ENCODE assay signal across 14 mouse cellular contexts in the genomic region with DNA sequence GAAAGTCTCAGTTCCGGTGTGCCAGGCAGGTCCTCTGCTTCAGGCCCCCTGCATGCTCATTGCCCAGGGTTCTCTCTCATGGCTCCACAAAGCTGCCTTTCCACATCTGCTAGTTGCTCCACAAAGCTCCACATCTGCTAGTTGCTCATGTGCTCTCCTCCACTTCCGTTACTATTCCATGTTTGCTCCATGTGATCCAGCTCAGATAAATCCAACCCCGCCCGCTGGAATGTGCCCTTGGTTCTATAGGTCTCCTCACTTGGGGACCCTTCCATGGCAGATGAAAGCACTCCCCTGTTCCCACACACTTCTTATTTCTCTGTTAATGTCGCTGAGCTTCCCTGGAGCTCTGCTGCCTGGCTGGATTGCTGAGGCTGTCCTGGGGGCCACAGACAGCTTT. TPM values are rescaled to one million over a fixed set of nuclear protein-coding genes. Genes with fewer than 3 reads are reported as not detected.
DNase-seq lines count a peak whose midpoint lies in the region; ATAC-seq and TF ChIP-seq lines count a peak whose summit lies in the region.
"Had no signal": no experiment of that assay in that cellular context is flagged by ENCODE, and none has a peak within 500 bp of the region (broad histone marks: within the 10 kb centered on the region; RNA-seq: fewer than 3 reads in every experiment).

No protein-coding gene starts in this region.

- H3K36me3 ChIP-seq in lung, embryonic 14.5 days (ENCODE audit: insufficient read depth), result no peaks in the 10 kb centered on the region
- H3K36me3 ChIP-seq in lung, postnatal 0 days (ENCODE audit: insufficient read depth, low read length), result no peaks in the 10 kb centered on the region
- peaks cover 38% of the 10 kb centered on the region; the same call in 1 of the 2 replicates for H3K36me3 ChIP-seq in forebrain, embryonic 13.5 days (ENCODE audit: poor library complexity, severe bottlenecking)
- peaks cover 30% of the 10 kb centered on the region for H3K36me3 ChIP-seq in hindbrain, embryonic 14.5 days (replicated peaks; ENCODE audit: control insufficient read depth, insufficient read depth)
- H3K36me3 ChIP-seq in neural tube, embryonic 14.5 days (ENCODE audit: control insufficient read depth, insufficient read depth, low read length), result peaks cover 9% of the 10 kb centered on the region; the same call in 1 of the 2 replicates
- no peaks in the 10 kb centered on the region for H3K36me3 ChIP-seq in liver, embryonic 11.5 days (ENCODE audit: control insufficient read depth, insufficient read depth, low read length)

- TF ChIP-seq EP300 in lung, postnatal 0 days (IDR thresholded peaks at IDR 0.05), result no peak

- 50% methylated on average over 5 of the region's 5 CpGs for WGBS in lung, embryonic 14.5 days
- WGBS in lung, postnatal 0 days, result 30% methylated on average over 5 of the region's 5 CpGs
- WGBS in forebrain, embryonic 13.5 days, result 65% methylated on average over 5 of the region's 5 CpGs
- 60% methylated on average over 5 of the region's 5 CpGs for WGBS in hindbrain, embryonic 14.5 days
- 57% methylated on average over 5 of the region's 5 CpGs for WGBS in neural tube, embryonic 14.5 days
- WGBS in liver, embryonic 11.5 days, result 66% methylated on average over 5 of the region's 5 CpGs

- peak; percentile 26 for DNase-seq in lung, embryonic 14.5 days
- no peak for DNase-seq in lung, postnatal 0 days (ENCODE audit: low spot score)
- no peak for DNase-seq in hindbrain, embryonic 14.5 days (ENCODE audit: low spot score)
- no peak for DNase-seq in left cerebral cortex, postnatal 14 days (ENCODE audit: low spot score in 2 of 2)
- DNase-seq in liver, embryonic 11.5 days (ENCODE audit: low spot score), result no peak
- DNase-seq: cerebellum, adult 11-12 months; gastrocnemius, postnatal 14 days; lung, postnatal 36 days; retina, postnatal 1 day; thymus, adult 18-20 months had no signal

- no peak for TF ChIP-seq CTCF in lung, embryonic 14.5 days (IDR thresholded peaks at IDR 0.05; ENCODE audit: low read depth)
- TF ChIP-seq CTCF in lung, postnatal 0 days (IDR thresholded peaks at IDR 0.05), result no peak

- no peak overlapping the region for H3K9ac ChIP-seq in lung, embryonic 14.5 days
- no peak overlapping the region for H3K9ac ChIP-seq in lung, postnatal 0 days (replicated peaks; ENCODE audit: low read depth)
- 0 out of 2 replicates have a peak overlapping the region, but pooled peaks have one; percentile 18 for H3K9ac ChIP-seq in forebrain, embryonic 13.5 days
- H3K9ac ChIP-seq in hindbrain, embryonic 14.5 days, result 0 out of 2 replicates have a peak overlapping the region, but pooled peaks have one; percentile 0
- H3K9ac ChIP-seq in neural tube, embryonic 14.5 days (replicated peaks; ENCODE audit: low read depth, low read length), result no peak overlapping the region
- no peak overlapping the region for H3K9ac ChIP-seq in liver, embryonic 11.5 days (ENCODE audit: low read depth, low read length)
- H3K9ac ChIP-seq: liver, embryonic 14.5 days had no signal

- no peaks in the 10 kb centered on the region for H3K27me3 ChIP-seq in lung, embryonic 14.5 days (ENCODE audit: insufficient read depth, low read length)
- H3K27me3 ChIP-seq in lung, postnatal 0 days (replicated peaks; ENCODE audit: insufficient read depth, low read length), result no peaks in the 10 kb centered on the region
- no peaks in the 10 kb centered on the region for H3K27me3 ChIP-seq in forebrain, embryonic 13.5 days
- H3K27me3 ChIP-seq in hindbrain, embryonic 14.5 days (ENCODE audit: control insufficient read depth, insufficient read depth, low read length), result no peaks in the 10 kb centered on the region
- H3K27me3 ChIP-seq in neural tube, embryonic 14.5 days (ENCODE audit: control insufficient read depth, insufficient read depth, low read length), result no peaks in the 10 kb centered on the region
- no peaks in the 10 kb centered on the region for H3K27me3 ChIP-seq in liver, embryonic 11.5 days (replicated peaks; ENCODE audit: control insufficient read depth, insufficient read depth, low read length)

- peak; percentile 21; the same call in 1 of the 2 replicates for ATAC-seq in lung, embryonic 14.5 days (ENCODE audit: insufficient read depth)
- ATAC-seq in lung, postnatal 0 days, result no peak
- no peak for ATAC-seq in forebrain, embryonic 13.5 days
- ATAC-seq in hindbrain, embryonic 14.5 days (ENCODE audit: low FRiP score), result no peak
- no peak for ATAC-seq in neural tube, embryonic 14.5 days (ENCODE audit: low read depth)
- no peak for ATAC-seq in liver, embryonic 11.5 days (replicated peaks; ENCODE audit: low FRiP score)

- H3K9me3 ChIP-seq in lung, embryonic 14.5 days (ENCODE audit: low read depth, low read length), result no peaks in the 10 kb centered on the region
- H3K9me3 ChIP-seq in lung, postnatal 0 days (ENCODE audit: low read length), result no peaks in the 10 kb centered on the region
- no peaks in the 10 kb centered on the region for H3K9me3 ChIP-seq in forebrain, embryonic 13.5 days (replicated peaks)
- no peaks in the 10 kb centered on the region for H3K9me3 ChIP-seq in hindbrain, embryonic 14.5 days (ENCODE audit: control insufficient read depth, low read length)
- H3K9me3 ChIP-seq in neural tube, embryonic 14.5 days (ENCODE audit: control insufficient read depth, low read length), result no peaks in the 10 kb centered on the region
- H3K9me3 ChIP-seq in liver, embryonic 11.5 days (ENCODE audit: control insufficient read depth, low read length), result no peaks in the 10 kb centered on the region

- intact Hi-C loops in left cerebral cortex, postnatal 14 days (cut with DNase I), result loop anchor here (1.0 kb wide), 1 partner anchor 17 kb away; no protein-coding TSS in a partner anchor

- H3K4me1 ChIP-seq in lung, embryonic 14.5 days (ENCODE audit: insufficient read depth), result no peaks in the 10 kb centered on the region
- no peaks in the 10 kb centered on the region for H3K4me1 ChIP-seq in lung, postnatal 0 days (ENCODE audit: insufficient read depth, low read depth, low read length)
- peaks cover 82% of the 10 kb centered on the region for H3K4me1 ChIP-seq in forebrain, embryonic 13.5 days
- H3K4me1 ChIP-seq in hindbrain, embryonic 14.5 days (replicated peaks; ENCODE audit: control insufficient read depth, insufficient read depth, low read length), result peaks cover 61% of the 10 kb centered on the region
- peaks cover 50% of the 10 kb centered on the region for H3K4me1 ChIP-seq in neural tube, embryonic 14.5 days (ENCODE audit: control insufficient read depth, insufficient read depth, low read length)
- H3K4me1 ChIP-seq in liver, embryonic 11.5 days (replicated peaks; ENCODE audit: control insufficient read depth, insufficient read depth, low read length), result no peaks in the 10 kb centered on the region

- H3K27ac ChIP-seq in lung, embryonic 14.5 days (ENCODE audit: low read depth), result no peak overlapping the region
- H3K27ac ChIP-seq in lung, postnatal 0 days (ENCODE audit: low read length), result no peak overlapping the region
- peak overlapping the region; percentile 82 for H3K27ac ChIP-seq in forebrain, embryonic 13.5 days
- peak overlapping the region; percentile 88 for H3K27ac ChIP-seq in hindbrain, embryonic 14.5 days
- peak overlapping the region; percentile 70 for H3K27ac ChIP-seq in neural tube, embryonic 14.5 days (ENCODE audit: low read depth, low read length)
- no peak overlapping the region for H3K27ac ChIP-seq in liver, embryonic 11.5 days (ENCODE audit: low read depth, low read length)
- H3K27ac ChIP-seq: liver, embryonic 14.5 days had no signal

- no peak overlapping the region for H3K4me3 ChIP-seq in lung, embryonic 14.5 days (ENCODE audit: low read depth, low read length)
- H3K4me3 ChIP-seq in lung, postnatal 0 days (ENCODE audit: low read depth, low read length), result no peak overlapping the region
- no peak overlapping the region for H3K4me3 ChIP-seq in forebrain, embryonic 13.5 days
- H3K4me3 ChIP-seq in hindbrain, embryonic 14.5 days (replicated peaks; ENCODE audit: low read length), result no peak overlapping the region
- no peak overlapping the region for H3K4me3 ChIP-seq in neural tube, embryonic 14.5 days (ENCODE audit: low read depth, low read length)
- no peak overlapping the region for H3K4me3 ChIP-seq in liver, embryonic 11.5 days (ENCODE audit: low read depth, low read length)

- no peak overlapping the region for H3K4me2 ChIP-seq in lung, embryonic 14.5 days
- no peak overlapping the region for H3K4me2 ChIP-seq in lung, postnatal 0 days (replicated peaks; ENCODE audit: low read depth, low read length)
- peak overlapping the region; percentile 17; the same call in 1 of the 2 replicates for H3K4me2 ChIP-seq in forebrain, embryonic 13.5 days
- H3K4me2 ChIP-seq in hindbrain, embryonic 14.5 days (replicated peaks), result 0 out of 2 replicates have a peak overlapping the region, but pooled peaks have one; percentile 0
- H3K4me2 ChIP-seq in neural tube, embryonic 14.5 days (ENCODE audit: low read depth, low read length), result no peak overlapping the region
- H3K4me2 ChIP-seq in liver, embryonic 11.5 days, result no peak overlapping the region
- H3K4me2 ChIP-seq: heart, embryonic 11.5 days had no signal

RNA-seq across cellular contexts. Expression of a gene that starts 26.4 kb away (rescaled TPM):
- polyA plus RNA-seq in lung, embryonic 14.5 days (2014; fragmentation: Nextera tagmentation; extraction: Ambion mirVana), result 0.25 and 0.55 TPM in 2 replicates
- 0.20 and 0.38 TPM in 2 replicates for polyA plus RNA-seq in lung, postnatal 0 days (2015; fragmentation: Nextera tagmentation; extraction: Ambion mirVana)
- polyA plus RNA-seq in forebrain, embryonic 13.5 days (2015; fragmentation: Nextera tagmentation; extraction: Ambion mirVana), result 358 and 394 TPM in 2 replicates
- 157 and 172 TPM in 2 replicates for polyA plus RNA-seq in hindbrain, embryonic 14.5 days (2014; fragmentation: Nextera tagmentation; extraction: Ambion mirVana)
- polyA plus RNA-seq in neural tube, embryonic 14.5 days (2014; fragmentation: Nextera tagmentation; extraction: Ambion mirVana), result 143 and 156 TPM in 2 replicates
- total RNA-seq in left cerebral cortex, postnatal 14 days (2021), result 100 to 1,000 TPM; 759 to 774 TPM
- 0.42 and 0.69 TPM in 2 replicates for polyA plus RNA-seq in liver, embryonic 11.5 days (2014; fragmentation: Nextera tagmentation; extraction: Ambion mirVana)

Comparison
In these comparisons a context has a peak if more than half of its experiments do, and no peak if none do; other contexts are left out.
1. H3K27ac ChIP-seq: peak in forebrain, embryonic 13.5 days (single experiment), hindbrain, embryonic 14.5 days (single experiment) and neural tube, embryonic 14.5 days (single experiment); none in lung, embryonic 14.5 days (single experiment), lung, postnatal 0 days (single experiment) and liver, embryonic 11.5 days (single experiment).
2. H3K4me2 ChIP-seq: peak in forebrain, embryonic 13.5 days (single experiment) and hindbrain, embryonic 14.5 days (single experiment); none in lung, embryonic 14.5 days (single experiment), lung, postnatal 0 days (single experiment), neural tube, embryonic 14.5 days (single experiment) and liver, embryonic 11.5 days (single experiment).
3. H3K9ac ChIP-seq: peak in forebrain, embryonic 13.5 days (single experiment) and hindbrain, embryonic 14.5 days (single experiment); none in lung, embryonic 14.5 days (single experiment), lung, postnatal 0 days (single experiment), neural tube, embryonic 14.5 days (single experiment) and liver, embryonic 11.5 days (single experiment).
4. RNA of a gene that starts 26.4 kb away (polyA plus RNA-seq): 358 to 394 TPM in forebrain, embryonic 13.5 days, 157 to 172 TPM in hindbrain, embryonic 14.5 days and 143 to 156 TPM in neural tube, embryonic 14.5 days; 0.42 to 0.69 TPM in liver, embryonic 11.5 days, 0.25 to 0.55 TPM in lung, embryonic 14.5 days and 0.20 to 0.38 TPM in lung, postnatal 0 days; every median in the first group is over 10 times any median in the second.